Mouse (Mus musculus): Measurements from ENCODE around the gene Hoxb7. TPM values are rescaled to one million over a fixed set of nuclear protein-coding genes. Genes with fewer than 3 reads are reported as not detected.

Gene Hoxb7
- polyA plus RNA-seq, 1 experiment, result not detected

- peaks cover 5% of the 10 kb centered on the region; the same call in 1 of the 2 replicates for H3K27me3 ChIP-seq (ENCODE audit: control insufficient read depth, insufficient read depth, low read length)
- DNase-seq, result no peak
- H3K4me3 ChIP-seq (replicated peaks; ENCODE audit: insufficient read depth, low read depth, low read length), result no peak overlapping the region
- 4% methylated on average over 22 of the region's 22 CpGs for WGBS
- no peak overlapping the region for H3K27ac ChIP-seq (ENCODE audit: insufficient read depth, low read length)
- no peak for TF ChIP-seq CTCF (IDR thresholded peaks at IDR 0.05; ENCODE audit: borderline replicate concordance, insufficient read depth, low read depth, low read length)
- TF ChIP-seq POLR2A (IDR thresholded peaks at IDR 0.05; ENCODE audit: borderline replicate concordance, insufficient read depth, low read length), result no peak
- H3K4me1 ChIP-seq (ENCODE audit: control insufficient read depth, insufficient read depth, low read length), result no peaks in the 10 kb centered on the region
These were observed 39.4 kb downstream of the Hoxb7 start for GRCm38 (mm10) chr11:96325747-96326212.

GRCm38 (mm10) chr11:96326705-96327104 lies 40.3 kb downstream of the Hoxb7 start:
- no peak for DNase-seq
- H3K27ac ChIP-seq (ENCODE audit: insufficient read depth, low read length), result no peak overlapping the region
- H3K27me3 ChIP-seq (ENCODE audit: control insufficient read depth, insufficient read depth, low read length), result peaks cover 3% of the 10 kb centered on the region; the same call in 1 of the 2 replicates
- no peak overlapping the region for H3K4me3 ChIP-seq (replicated peaks; ENCODE audit: insufficient read depth, low read depth, low read length)
- WGBS, result 1% methylated on average over 12 of the region's 12 CpGs
- TF ChIP-seq POLR2A (IDR thresholded peaks at IDR 0.05; ENCODE audit: borderline replicate concordance, insufficient read depth, low read length) (no peak), CTCF (IDR thresholded peaks at IDR 0.05; ENCODE audit: borderline replicate concordance, insufficient read depth, low read depth, low read length) (no peak)
- no peaks in the 10 kb centered on the region for H3K4me1 ChIP-seq (ENCODE audit: control insufficient read depth, insufficient read depth, low read length)

GRCm38 (mm10) chr11:96327122-96327521 lies 40.7 kb downstream of the Hoxb7 start:
- H3K4me3 ChIP-seq (replicated peaks; ENCODE audit: insufficient read depth, low read depth, low read length), result no peak overlapping the region
- no peak for DNase-seq
- TF ChIP-seq CTCF (IDR thresholded peaks at IDR 0.05; ENCODE audit: borderline replicate concordance, insufficient read depth, low read depth, low read length) (no peak), POLR2A (IDR thresholded peaks at IDR 0.05; ENCODE audit: borderline replicate concordance, insufficient read depth, low read length) (no peak)
- WGBS, result 4% methylated on average over 7 of the region's 7 CpGs
- no peak overlapping the region for H3K27ac ChIP-seq (ENCODE audit: insufficient read depth, low read length)
- peaks cover 3% of the 10 kb centered on the region; the same call in 1 of the 2 replicates for H3K27me3 ChIP-seq (ENCODE audit: control insufficient read depth, insufficient read depth, low read length)
- no peaks in the 10 kb centered on the region for H3K4me1 ChIP-seq (ENCODE audit: control insufficient read depth, insufficient read depth, low read length)

- peaks cover 5% of the 10 kb centered on the region; the same call in 1 of the 2 replicates for H3K27me3 ChIP-seq (ENCODE audit: control insufficient read depth, insufficient read depth, low read length)
- H3K4me1 ChIP-seq (ENCODE audit: control insufficient read depth, insufficient read depth, low read length), result no peaks in the 10 kb centered on the region
- H3K27ac ChIP-seq (ENCODE audit: insufficient read depth, low read length), result no peak overlapping the region
- no peak for TF ChIP-seq POLR2A (IDR thresholded peaks at IDR 0.05; ENCODE audit: borderline replicate concordance, insufficient read depth, low read length)
- no peak for TF ChIP-seq CTCF (IDR thresholded peaks at IDR 0.05; ENCODE audit: borderline replicate concordance, insufficient read depth, low read depth, low read length)
- WGBS, result 6% methylated on average over 5 of the region's 5 CpGs
- DNase-seq, result no peak
- H3K4me3 ChIP-seq (replicated peaks; ENCODE audit: insufficient read depth, low read depth, low read length), result no peak overlapping the region
These were observed 41.3 kb downstream of the Hoxb7 start for GRCm38 (mm10) chr11:96327750-96328149.

- no peaks in the 10 kb centered on the region for H3K4me1 ChIP-seq (ENCODE audit: control insufficient read depth, insufficient read depth, low read length)
- no peak overlapping the region for H3K4me3 ChIP-seq (replicated peaks; ENCODE audit: insufficient read depth, low read depth, low read length)
- 10% methylated on average over 8 of the region's 8 CpGs for WGBS
- no peak for TF ChIP-seq POLR2A (IDR thresholded peaks at IDR 0.05; ENCODE audit: borderline replicate concordance, insufficient read depth, low read length)
- no peak for TF ChIP-seq CTCF (IDR thresholded peaks at IDR 0.05; ENCODE audit: borderline replicate concordance, insufficient read depth, low read depth, low read length)
- no peak for DNase-seq
- no peak overlapping the region for H3K27ac ChIP-seq (ENCODE audit: insufficient read depth, low read length)
- peaks cover 6% of the 10 kb centered on the region; the same call in 1 of the 2 replicates for H3K27me3 ChIP-seq (ENCODE audit: control insufficient read depth, insufficient read depth, low read length)
These were observed 42.2 kb downstream of the Hoxb7 start for GRCm38 (mm10) chr11:96328605-96329004.

- Histone ChIP-seq H3K4me1 (ENCODE audit: control insufficient read depth, insufficient read depth, low read length) (no peaks in the 10 kb centered on the region), H3K27ac (ENCODE audit: insufficient read depth, low read length) (no peak overlapping the region)
- 3% methylated on average over 8 of the region's 8 CpGs for WGBS
These were observed 45.7 kb downstream of the Hoxb7 start for GRCm38 (mm10) chr11:96332105-96332504.

GRCm38 (mm10) chr11:96332618-96333032 lies 46.2 kb downstream of the Hoxb7 start:
- H3K4me3 ChIP-seq (replicated peaks; ENCODE audit: insufficient read depth, low read depth, low read length), result no peak overlapping the region
- no peaks in the 10 kb centered on the region for H3K4me1 ChIP-seq (ENCODE audit: control insufficient read depth, insufficient read depth, low read length)
- WGBS, result 1% methylated on average over 35 of the region's 35 CpGs
- no peak overlapping the region for H3K27ac ChIP-seq (ENCODE audit: insufficient read depth, low read length)
- H3K27me3 ChIP-seq (ENCODE audit: control insufficient read depth, insufficient read depth, low read length), result peaks cover 5% of the 10 kb centered on the region; the same call in 1 of the 2 replicates
- DNase-seq, result no peak
- TF ChIP-seq CTCF (IDR thresholded peaks at IDR 0.05; ENCODE audit: borderline replicate concordance, insufficient read depth, low read depth, low read length), result no peak
- no peak for TF ChIP-seq POLR2A (IDR thresholded peaks at IDR 0.05; ENCODE audit: borderline replicate concordance, insufficient read depth, low read length)

More at GRCm38 (mm10) chr11:96332105-96332504, 45.7 kb downstream of the Hoxb7 start:
- Histone ChIP-seq H3K27me3 (ENCODE audit: control insufficient read depth, insufficient read depth, low read length) (peaks cover 5% of the 10 kb centered on the region; the same call in 1 of the 2 replicates), H3K4me3 (replicated peaks; ENCODE audit: insufficient read depth, low read depth, low read length) (no peak overlapping the region)
- no peak for TF ChIP-seq CTCF (IDR thresholded peaks at IDR 0.05; ENCODE audit: borderline replicate concordance, insufficient read depth, low read depth, low read length)
- TF ChIP-seq POLR2A (IDR thresholded peaks at IDR 0.05; ENCODE audit: borderline replicate concordance, insufficient read depth, low read length), result no peak
- no peak for DNase-seq

- 4% methylated on average over 17 of the region's 17 CpGs for WGBS
These were observed 47.0 kb downstream of the Hoxb7 start for GRCm38 (mm10) chr11:96333241-96334001.

More at GRCm38 (mm10) chr11:96333241-96334001, 47.0 kb downstream of the Hoxb7 start:
- Histone ChIP-seq H3K27ac (ENCODE audit: insufficient read depth, low read length) (no peak overlapping the region), H3K4me3 (replicated peaks; ENCODE audit: insufficient read depth, low read depth, low read length) (no peak overlapping the region), H3K27me3 (ENCODE audit: control insufficient read depth, insufficient read depth, low read length) (peaks cover 5% of the 10 kb centered on the region; the same call in 1 of the 2 replicates), H3K4me1 (ENCODE audit: control insufficient read depth, insufficient read depth, low read length) (no peaks in the 10 kb centered on the region)
- TF ChIP-seq CTCF (IDR thresholded peaks at IDR 0.05; ENCODE audit: borderline replicate concordance, insufficient read depth, low read depth, low read length) (no peak), POLR2A (IDR thresholded peaks at IDR 0.05; ENCODE audit: borderline replicate concordance, insufficient read depth, low read length) (no peak)
- no peak for DNase-seq
